Comparison of ENCODE assay signal across 8 mouse cellular contexts in the genomic region with DNA sequence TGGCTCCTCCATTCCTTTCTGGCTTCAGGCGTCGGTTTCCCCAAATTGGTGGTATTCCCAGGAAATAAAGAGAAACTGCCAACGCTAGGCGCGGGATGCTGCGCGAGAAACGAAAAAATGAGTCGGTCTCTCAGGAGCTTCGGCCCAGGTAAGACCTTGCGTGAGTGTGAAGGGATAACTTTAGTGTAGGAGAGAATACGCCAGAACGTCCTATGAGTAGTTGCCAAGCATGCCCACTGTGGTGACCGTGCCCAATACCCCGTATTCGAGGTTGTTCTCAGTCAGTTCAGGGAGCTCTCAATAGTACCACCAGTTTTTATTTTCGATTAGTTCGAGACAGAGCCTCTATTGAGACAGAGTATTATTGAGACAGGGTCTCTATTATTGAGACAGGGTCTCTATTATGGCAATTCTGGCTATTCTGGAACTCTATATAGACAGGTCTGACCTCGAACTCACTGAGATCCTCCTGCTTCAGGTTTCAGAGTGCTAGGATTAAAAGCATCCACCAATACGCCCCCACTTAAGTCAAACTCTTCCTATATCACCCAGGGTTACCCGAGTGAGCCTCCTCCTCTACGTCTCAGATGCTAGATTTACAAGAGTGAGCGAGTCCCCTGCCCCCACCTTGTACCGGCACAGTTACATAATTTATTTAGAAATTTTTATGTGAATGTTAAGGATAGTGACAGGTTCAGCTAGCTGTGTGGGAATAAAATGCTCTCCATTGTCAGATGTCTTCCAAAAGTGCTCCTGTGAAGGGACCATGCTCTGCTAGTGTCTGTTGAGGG. TPM values are rescaled to one million over a fixed set of nuclear protein-coding genes. Genes with fewer than 3 reads are reported as not detected.
DNase-seq lines count a peak whose midpoint lies in the region; ATAC-seq and TF ChIP-seq lines count a peak whose summit lies in the region.

No protein-coding gene starts in this region.

- TF ChIP-seq POLR2A in ES-Bruce4 (IDR thresholded peaks at IDR 0.05; ENCODE audit: insufficient read depth, low read length) = no peak

- peak overlapping the region; percentile 96 for H3K4me2 ChIP-seq in heart, embryonic 16.5 days (ENCODE audit: low read depth, low read length)
- peak overlapping the region; percentile 69 for H3K4me2 ChIP-seq in forebrain, embryonic 11.5 days (ENCODE audit: low read depth, low read length, severe bottlenecking)
- peak overlapping the region; percentile 92 for H3K4me2 ChIP-seq in liver, embryonic 15.5 days

- no peaks in the 10 kb centered on the region for H3K27me3 ChIP-seq in heart, embryonic 16.5 days (ENCODE audit: control insufficient read depth, insufficient read depth, low read length)
- H3K27me3 ChIP-seq in ES-Bruce4 (ENCODE audit: control insufficient read depth, insufficient read depth, low read length, poor library complexity, severe bottlenecking) = no peaks in the 10 kb centered on the region
- H3K27me3 ChIP-seq in forebrain, embryonic 11.5 days (ENCODE audit: control insufficient read depth, insufficient read depth, low read length) = no peaks in the 10 kb centered on the region
- no peaks in the 10 kb centered on the region for H3K27me3 ChIP-seq in liver, embryonic 15.5 days

- peaks cover 21% of the 10 kb centered on the region for H3K4me1 ChIP-seq in heart, embryonic 16.5 days (ENCODE audit: control insufficient read depth, insufficient read depth, low read length)
- H3K4me1 ChIP-seq in ES-Bruce4 (ENCODE audit: control insufficient read depth, insufficient read depth, low read length) = no peaks in the 10 kb centered on the region
- peaks cover 5% of the 10 kb centered on the region for H3K4me1 ChIP-seq in forebrain, embryonic 11.5 days (replicated peaks; ENCODE audit: control insufficient read depth, insufficient read depth, low read length)
- H3K4me1 ChIP-seq in liver, embryonic 15.5 days (replicated peaks) = peaks cover 34% of the 10 kb centered on the region

- no peak for TF ChIP-seq EP300 in ES-Bruce4 (IDR thresholded peaks at IDR 0.05; ENCODE audit: insufficient read depth, low read depth, low read length)

- TF ChIP-seq CTCF in ES-Bruce4 (IDR thresholded peaks at IDR 0.05; ENCODE audit: low read depth, low read length) = no peak

- H3K9me3 ChIP-seq in heart, embryonic 16.5 days (replicated peaks; ENCODE audit: control insufficient read depth, low read length) = no peaks in the 10 kb centered on the region
- H3K9me3 ChIP-seq in ES-Bruce4 (replicated peaks; ENCODE audit: control insufficient read depth, insufficient read depth, low read length, poor library complexity, severe bottlenecking) = no peaks in the 10 kb centered on the region
- H3K9me3 ChIP-seq in forebrain, embryonic 11.5 days (ENCODE audit: control insufficient read depth, low read length) = no peaks in the 10 kb centered on the region
- no peaks in the 10 kb centered on the region for H3K9me3 ChIP-seq in liver, embryonic 15.5 days (replicated peaks)

- no peak for ATAC-seq in heart, embryonic 16.5 days (replicated peaks; ENCODE audit: extremely low read depth, insufficient read depth, low FRiP score)
- ATAC-seq in forebrain, embryonic 11.5 days (replicated peaks; ENCODE audit: low FRiP score) = peak; percentile 53
- ATAC-seq in liver, embryonic 15.5 days (ENCODE audit: insufficient read depth) = peak; percentile 68

- H3K36me3 ChIP-seq in heart, embryonic 16.5 days (ENCODE audit: control insufficient read depth, insufficient read depth) = peaks cover 28% of the 10 kb centered on the region
- H3K36me3 ChIP-seq in ES-Bruce4 (ENCODE audit: control insufficient read depth, insufficient read depth, low read length, poor library complexity, severe bottlenecking) = peaks cover 45% of the 10 kb centered on the region
- H3K36me3 ChIP-seq in forebrain, embryonic 11.5 days (ENCODE audit: control insufficient read depth, insufficient read depth, low read length) = no peaks in the 10 kb centered on the region; the same call in 1 of the 2 replicates
- peaks cover 54% of the 10 kb centered on the region for H3K36me3 ChIP-seq in liver, embryonic 15.5 days (replicated peaks)

- peak overlapping the region; percentile 92 for H3K4me3 ChIP-seq in heart, embryonic 16.5 days (ENCODE audit: low read length)
- peak overlapping the region; percentile 95 for H3K4me3 ChIP-seq in ES-Bruce4 (ENCODE audit: low read depth, low read length)
- peak overlapping the region; percentile 72 for H3K4me3 ChIP-seq in forebrain, embryonic 11.5 days (ENCODE audit: low read depth, low read length)
- peak overlapping the region; percentile 91 for H3K4me3 ChIP-seq in liver, embryonic 15.5 days (replicated peaks)

- 4% methylated on average over 24 of the region's 24 CpGs for WGBS in heart, embryonic 16.5 days
- WGBS in forebrain, embryonic 11.5 days = 12% methylated on average over 24 of the region's 24 CpGs
- WGBS in liver, embryonic 15.5 days (ENCODE audit: insufficient replicate concordance) = 2% methylated on average over 24 of the region's 24 CpGs

- peak overlapping the region; percentile 62 for H3K27ac ChIP-seq in heart, embryonic 16.5 days (ENCODE audit: low read length)
- H3K27ac ChIP-seq in ES-Bruce4 (ENCODE audit: insufficient read depth, low read length) = no peak overlapping the region
- H3K27ac ChIP-seq in forebrain, embryonic 11.5 days (ENCODE audit: low read depth, low read length) = no peak overlapping the region; the same call in 1 of the 2 replicates
- H3K27ac ChIP-seq in liver, embryonic 15.5 days (replicated peaks) = peak overlapping the region; percentile 83

- DNase-seq in heart, adult 8-10 months (ENCODE audit: low spot score) = no peak
- peak; percentile 32 for DNase-seq in forebrain, embryonic 11.5 days (ENCODE audit: low spot score)
- no peak for DNase-seq in urinary bladder, postnatal 36 days (ENCODE audit: low spot score in 2 of 2)
- no peak for DNase-seq in gastrocnemius, postnatal 10 days
- DNase-seq in embryo, embryonic 9.5 days (ENCODE audit: extremely low spot score) = no peak

- H3K9ac ChIP-seq in heart, embryonic 16.5 days (ENCODE audit: low read length) = peak overlapping the region; percentile 89
- peak overlapping the region; percentile 74 for H3K9ac ChIP-seq in ES-Bruce4 (ENCODE audit: low read depth, poor library complexity, severe bottlenecking)
- H3K9ac ChIP-seq in forebrain, embryonic 11.5 days (ENCODE audit: low read length) = peak overlapping the region; percentile 86
- H3K9ac ChIP-seq in liver, embryonic 15.5 days = peak overlapping the region; percentile 86

RNA-seq across cellular contexts. Expression of a gene that starts 0.7 kb away (rescaled TPM):
- 113 and 144 TPM in 2 replicates for polyA plus RNA-seq in heart, embryonic 16.5 days (2015; fragmentation: Nextera tagmentation; extraction: Ambion mirVana)
- 10 to 100 TPM; 45.2 to 53.4 (median 49.7) TPM for total RNA-seq in heart, adult 8-10 months (2022)
- 341 and 391 TPM in 2 replicates for polyA plus RNA-seq in ES-Bruce4 (2011; ENCODE audit: insufficient read depth, insufficient read length, low read depth, missing spikeins)
- 254 and 263 TPM in 2 replicates for polyA plus RNA-seq in forebrain, embryonic 11.5 days (2014; fragmentation: Nextera tagmentation; extraction: Ambion mirVana)
- 75.3 and 84.3 TPM in 2 replicates for polyA plus RNA-seq in liver, embryonic 15.5 days (2015; fragmentation: Nextera tagmentation; extraction: Ambion mirVana)
- total RNA-seq in gastrocnemius, postnatal 10 days (2021) = 10 to 100 TPM; 64.1 to 66.7 TPM

RNA-seq across cellular contexts. Expression of a gene that starts 27.6 kb away (rescaled TPM):
- 66.8 and 79.1 TPM in 2 replicates for polyA plus RNA-seq in heart, embryonic 16.5 days (2015; fragmentation: Nextera tagmentation; extraction: Ambion mirVana)
- total RNA-seq in heart, adult 8-10 months (2022) = 10 to 100 TPM; 17.9 to 24.5 (median 23.6) TPM
- 89.9 and 116 TPM in 2 replicates for polyA plus RNA-seq in ES-Bruce4 (2011; ENCODE audit: insufficient read depth, insufficient read length, low read depth, missing spikeins)
- 91.2 and 100 TPM in 2 replicates for polyA plus RNA-seq in forebrain, embryonic 11.5 days (2014; fragmentation: Nextera tagmentation; extraction: Ambion mirVana)
- 33.2 and 38.4 TPM in 2 replicates for polyA plus RNA-seq in liver, embryonic 15.5 days (2015; fragmentation: Nextera tagmentation; extraction: Ambion mirVana)
- total RNA-seq in gastrocnemius, postnatal 10 days (2021) = 10 to 100 TPM; 26.9 to 45.7 TPM

RNA-seq across cellular contexts. Expression of a gene that starts 50.3 kb away (rescaled TPM):
- 42.6 and 45.4 TPM in 2 replicates for polyA plus RNA-seq in heart, embryonic 16.5 days (2015; fragmentation: Nextera tagmentation; extraction: Ambion mirVana)
- total RNA-seq in heart, adult 8-10 months (2022) = 10 to 100 TPM; 58.1 to 67.9 (median 61.7) TPM
- 267 and 290 TPM in 2 replicates for polyA plus RNA-seq in ES-Bruce4 (2011; ENCODE audit: insufficient read depth, insufficient read length, low read depth, missing spikeins)
- 107 and 111 TPM in 2 replicates for polyA plus RNA-seq in forebrain, embryonic 11.5 days (2014; fragmentation: Nextera tagmentation; extraction: Ambion mirVana)
- 35.3 and 38.5 TPM in 2 replicates for polyA plus RNA-seq in liver, embryonic 15.5 days (2015; fragmentation: Nextera tagmentation; extraction: Ambion mirVana)
- 10 to 100 TPM; 69.9 to 73.9 TPM for total RNA-seq in gastrocnemius, postnatal 10 days (2021)

Comparison
In these comparisons a context has a peak if more than half of its experiments do, and no peak if none do; other contexts are left out.
1. H3K27ac ChIP-seq: peak in heart, embryonic 16.5 days (single experiment) and liver, embryonic 15.5 days (single experiment); none in ES-Bruce4 (single experiment) and forebrain, embryonic 11.5 days (single experiment).
2. Peak in every context shown above with its lines, with median percentiles within 50 percentile points of each other: H3K4me2 ChIP-seq, H3K4me3 ChIP-seq and H3K9ac ChIP-seq.